In the genomic region with DNA sequence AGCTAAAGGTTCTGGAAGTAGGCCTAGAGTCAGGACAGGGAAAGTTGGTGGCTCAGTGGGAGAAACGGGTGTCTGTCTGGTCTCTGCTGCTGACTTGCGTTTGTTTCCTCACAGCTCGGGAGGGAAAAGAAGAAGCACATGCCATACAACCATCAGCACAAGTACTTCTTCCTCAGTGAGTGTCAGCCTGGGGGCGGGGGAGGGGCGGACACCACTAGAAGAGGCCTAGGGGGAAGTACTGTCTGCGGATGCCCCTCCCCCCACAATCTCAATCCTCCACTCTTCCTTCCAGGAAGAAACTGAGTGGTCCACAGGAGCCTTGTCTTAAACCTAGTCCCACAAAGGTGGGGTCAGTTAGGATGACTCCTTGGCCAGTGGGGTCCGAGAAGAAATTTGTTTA, we compare ENCODE assay signal across 10 mouse cellular contexts. TPM values are rescaled to one million over a fixed set of nuclear protein-coding genes. Genes with fewer than 3 reads are reported as not detected.
DNase-seq lines count a peak whose midpoint lies in the region; TF ChIP-seq lines count a peak whose summit lies in the region.
"Had no signal": no experiment of that assay in that cellular context is flagged by ENCODE, and none has a peak within 500 bp of the region (broad histone marks: within the 10 kb centered on the region; RNA-seq: fewer than 3 reads in every experiment).

No protein-coding gene starts in this region.

- DNase-seq in layer of hippocampus, adult 2 months (ENCODE audit: low spot score in 2 of 2) = no peak
- DNase-seq in layer of hippocampus, adult 18-20 months (ENCODE audit: low spot score in 2 of 2) = no peak
- DNase-seq in ES-CJ7 (ENCODE audit: low read depth, low spot score) = peak; percentile 69
- peak; percentile 42 for DNase-seq in lung, postnatal 36 days
- no peak for DNase-seq in kidney, adult 9 months
- DNase-seq in yolk sac, embryonic 10.5 days (ENCODE audit: low spot score) = no peak

- peak overlapping the region; percentile 12; the same call in 1 of the 2 replicates for H3K27ac ChIP-seq in layer of hippocampus, adult 2 months
- peak overlapping the region; percentile 99 for H3K27ac ChIP-seq in bone marrow macrophage, adult 2 months (ENCODE audit: insufficient read depth, low read depth, low read length)
- H3K27ac ChIP-seq: embryonic facial prominence, embryonic 13.5 days; liver, embryonic 14.5 days had no signal

- no peak for TF ChIP-seq CTCF in layer of hippocampus, adult 2 months (conservative IDR thresholded peaks at IDR 0.05)
- no peak for TF ChIP-seq CTCF in bone marrow macrophage, adult 2 months (IDR thresholded peaks at IDR 0.05; ENCODE audit: low read depth, low read length)

- no peak overlapping the region for H3K4me3 ChIP-seq in layer of hippocampus, adult 2 months
- peak overlapping the region; percentile 13; the same call in 1 of the 2 replicates for H3K4me3 ChIP-seq in bone marrow macrophage, adult 2 months (ENCODE audit: insufficient read depth, low read length)
- H3K4me3 ChIP-seq: embryonic facial prominence, embryonic 13.5 days; myocyte had no signal

- peaks cover 31% of the 10 kb centered on the region for H3K4me1 ChIP-seq in bone marrow macrophage, adult 2 months (ENCODE audit: control insufficient read depth, insufficient read depth, low read length)

- TF ChIP-seq POLR2A in bone marrow macrophage, adult 2 months (IDR thresholded peaks at IDR 0.05; ENCODE audit: borderline replicate concordance, low read depth, low read length) = no peak

RNA-seq across cellular contexts. Expression of gene Fads1, which starts 8.6 kb away (rescaled TPM):
- total RNA-seq in layer of hippocampus, adult 2 months (2021) = 100 to 1,000 TPM; 191 to 198 TPM
- total RNA-seq in layer of hippocampus, adult 18-20 months (2021) = 100 to 1,000 TPM; 187 to 200 TPM
- polyA plus RNA-seq in bone marrow macrophage, adult 2 months (2012; ENCODE audit: insufficient read depth, insufficient read length, missing spikeins) = 99.3 and 119 TPM in 2 replicates

RNA-seq across cellular contexts. Expression of gene Tmem258, which starts 12.5 kb away (rescaled TPM):
- total RNA-seq in layer of hippocampus, adult 2 months (2021) = 10 to 100 TPM; 74.0 to 79.7 TPM
- 10 to 100 TPM; 81.9 to 84.8 TPM for total RNA-seq in layer of hippocampus, adult 18-20 months (2021)
- 146 and 159 TPM in 2 replicates for polyA plus RNA-seq in bone marrow macrophage, adult 2 months (2012; ENCODE audit: insufficient read depth, insufficient read length, missing spikeins)

RNA-seq across cellular contexts. Expression of gene Fen1, which starts 12.6 kb away (rescaled TPM):
- 10 to 100 TPM in 1 of 2 experiments, 1 to 10 TPM in 1; 9.6 to 12.2 TPM for total RNA-seq in layer of hippocampus, adult 2 months (2021)
- total RNA-seq in layer of hippocampus, adult 18-20 months (2021) = 10 to 100 TPM in 1 of 2 experiments, 1 to 10 TPM in 1; 9.5 to 10.7 TPM
- 31.1 and 31.2 TPM in 2 replicates for polyA plus RNA-seq in bone marrow macrophage, adult 2 months (2012; ENCODE audit: insufficient read depth, insufficient read length, missing spikeins)

RNA-seq across cellular contexts. Expression of gene Myrf, which starts 49.2 kb away (rescaled TPM):
- 10 to 100 TPM; 27.0 to 27.8 TPM for total RNA-seq in layer of hippocampus, adult 2 months (2021)
- 10 to 100 TPM; 31.9 to 33.9 TPM for total RNA-seq in layer of hippocampus, adult 18-20 months (2021)
- polyA plus RNA-seq in bone marrow macrophage, adult 2 months (2012; ENCODE audit: insufficient read depth, insufficient read length, missing spikeins) = 0.12 TPM in 1 of 2 replicates, not detected in the other

Comparison
In these comparisons a context has a peak if more than half of its experiments do, and no peak if none do; other contexts are left out.
1. DNase-seq: peak in ES-CJ7 (single experiment) and lung, postnatal 36 days (single experiment); none in layer of hippocampus, adult 2 months (0 of 2), layer of hippocampus, adult 18-20 months (0 of 2), kidney, adult 9 months (single experiment) and yolk sac, embryonic 10.5 days (single experiment).